Mouse (Mus musculus) heart, embryonic 15.5 days (tissue): ENCODE measurements around the gene Efna2. TPM values are rescaled to one million over a fixed set of nuclear protein-coding genes. Genes with fewer than 3 reads are reported as not detected.
A peak's percentile ranks its signal among the peaks of the same experiment; 100 is the strongest.

Experiments used
- ATAC-seq: fragments of 200-750 bp; cut with Nextera tagmentation; replicated peaks from 2 replicates; pipeline ENCODE4 v1.8.0; 2017; ENCODE audit warnings: low read depth, moderate TSS enrichment; ENCODE audit not compliant: insufficient number of reproducible peaks, insufficient read depth, low FRiP score
- H3K27ac ChIP-seq: fragments of 300-500 bp; sonication (generic); 2 replicates; pipeline ENCODE4 v1.5.1; 2015; ENCODE audit warnings: mild to moderate bottlenecking, inconsistent platforms
- H3K27me3 ChIP-seq: fragments of 300-500 bp; sonication (generic); 2 replicates; pipeline ENCODE4 v1.6.1; 2015; ENCODE audit warnings: inconsistent platforms
- H3K36me3 ChIP-seq: fragments of 300-500 bp; sonication (generic); 2 replicates; pipeline ENCODE4 v1.6.1; 2015; ENCODE audit warnings: mild to moderate bottlenecking, inconsistent platforms
- H3K4me1 ChIP-seq: fragments of 300-500 bp; sonication (generic); replicated peaks from 2 replicates; pipeline ENCODE4 v1.6.1; 2015; ENCODE audit warnings: inconsistent platforms
- H3K4me2 ChIP-seq: fragments of 300-500 bp; sonication (generic); 2 replicates; pipeline ENCODE4 v1.6.1; 2015; ENCODE audit warnings: inconsistent platforms, mild to moderate bottlenecking, moderate library complexity
- H3K4me3 ChIP-seq: fragments of 300-500 bp; sonication (generic); 2 replicates; pipeline ENCODE4 v1.5.1; 2015; ENCODE audit warnings: mild to moderate bottlenecking, inconsistent platforms
- H3K9ac ChIP-seq: fragments of 300-500 bp; sonication (generic); 2 replicates; pipeline ENCODE4 v1.6.1; 2015; ENCODE audit warnings: mild to moderate bottlenecking, inconsistent platforms
- H3K9me3 ChIP-seq: fragments of 300-500 bp; sonication (generic); replicated peaks from 2 replicates; pipeline ENCODE4 v1.6.1; 2016; ENCODE audit warnings: inconsistent platforms
- WGBS: fragments of 180-500 bp; shearing (Covaris S2); methylation state at CpG from one replicate; pipeline ENCODE4 v1.1.7; 2015; ENCODE audit warnings: mixed read lengths; 5-methylcytosine and 5-hydroxymethylcytosine counted together
- polyA plus RNA-seq: library from polyadenylated mRNA; unstranded; fragments of >200 nt; fragmentation: Nextera tagmentation; extraction: Ambion mirVana; gene quantifications from 2 replicates; pipeline ENCODE4 v1.2.1, GENCODE M21; 2015

Gene Efna2
- polyA plus RNA-seq = 8.6 and 9.7 TPM in 2 replicates

DNA sequence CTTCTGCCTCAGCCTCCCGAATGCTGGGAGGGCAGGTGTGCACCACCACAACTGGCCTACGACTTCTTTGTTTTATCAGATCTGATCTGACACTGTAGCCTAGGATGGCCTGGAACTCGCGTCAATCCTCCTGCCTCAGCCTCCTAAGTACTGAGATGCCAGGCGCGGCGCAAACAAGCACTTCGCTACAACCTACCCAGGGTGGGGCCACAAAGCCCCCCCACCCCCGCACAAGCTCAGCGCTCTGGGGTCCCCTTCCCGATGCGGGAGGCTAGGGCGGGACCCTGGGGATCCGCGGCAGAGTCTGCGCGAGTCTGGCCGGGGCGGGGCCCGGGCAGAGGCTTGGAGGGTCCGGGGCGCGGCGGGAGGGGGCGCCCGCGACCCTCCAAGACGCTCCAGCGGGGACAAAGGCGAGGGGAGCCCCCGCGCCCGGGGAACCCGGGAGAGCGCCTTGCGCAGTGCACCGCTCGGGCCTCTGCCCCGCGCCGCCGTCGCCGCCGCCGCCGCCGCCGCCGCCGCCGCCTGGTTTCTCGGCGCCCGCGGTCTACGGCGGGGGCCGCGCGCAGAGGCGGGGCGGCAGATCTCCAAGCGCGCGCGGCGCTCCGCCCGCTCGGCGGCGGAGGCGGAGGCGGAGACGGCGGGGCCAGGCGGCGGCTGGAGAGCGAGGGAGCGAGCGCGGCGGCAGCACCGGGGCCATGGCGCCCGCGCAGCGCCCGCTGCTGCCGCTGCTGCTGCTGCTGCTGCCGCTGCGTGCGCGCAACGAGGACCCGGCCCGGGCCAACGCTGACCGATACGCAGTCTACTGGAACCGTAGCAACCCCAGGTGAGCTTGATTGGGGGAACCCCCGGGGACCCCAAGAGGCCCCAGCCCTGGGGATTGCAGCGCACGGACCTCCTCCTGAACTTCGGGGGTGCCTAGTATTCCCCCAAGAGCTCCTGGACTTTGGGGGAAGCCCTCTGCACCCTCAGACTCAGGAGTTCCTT, at the start of gene Efna2:
Gene Efna2, plus strand, starts transcription at position 415 of the 984 bp plus-strand sequence.
- Histone ChIP-seq H3K4me3 (peak within 1 kb of the TSS; percentile 76), H3K27ac (peak within 1 kb of the TSS; percentile 51), H3K4me1 (peaks cover 33% of the 10 kb centered on the region), H3K4me2 (peak within 1 kb of the TSS; percentile 89), H3K9ac (peak within 1 kb of the TSS; percentile 85), H3K27me3 (no peaks in the 10 kb centered on the region), H3K36me3 (no peaks in the 10 kb centered on the region), H3K9me3 (no peaks in the 10 kb centered on the region)
- peak; percentile 49 for ATAC-seq
- 2% methylated on average over 92 of the region's 106 CpGs for WGBS

DNA sequence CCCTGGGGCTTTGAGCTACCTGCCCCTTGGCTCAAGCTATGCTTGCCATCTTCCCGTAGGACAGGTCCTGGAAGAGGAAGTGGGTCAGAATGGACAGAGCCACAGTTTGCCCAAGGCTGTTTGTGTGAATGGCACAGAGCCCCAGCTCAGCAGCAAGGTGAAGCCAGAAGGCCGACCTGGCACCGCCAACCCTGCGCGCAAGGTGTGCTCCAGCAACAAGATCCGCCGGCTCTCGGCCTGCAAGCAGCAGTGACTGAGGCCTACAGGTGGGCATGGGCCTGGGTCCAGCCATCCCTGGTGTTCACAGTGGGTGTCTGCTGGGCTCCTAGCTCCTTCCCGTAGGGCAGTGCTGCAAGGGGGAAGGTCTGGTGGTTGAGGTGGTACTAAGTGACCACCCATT, 49.4 kb upstream of the Efna2 start:
- ATAC-seq = no peak
- no peaks in the 10 kb centered on the region for H3K9me3 ChIP-seq
- no peak overlapping the region for H3K4me2 ChIP-seq
- 93% methylated on average over 9 of the region's 9 CpGs for WGBS
- peaks cover 32% of the 10 kb centered on the region for H3K4me1 ChIP-seq
- peaks cover 64% of the 10 kb centered on the region for H3K36me3 ChIP-seq
- no peak overlapping the region for H3K27ac ChIP-seq
- no peaks in the 10 kb centered on the region for H3K27me3 ChIP-seq
- H3K9ac ChIP-seq = no peak overlapping the region
- H3K4me3 ChIP-seq = no peak overlapping the region

DNA sequence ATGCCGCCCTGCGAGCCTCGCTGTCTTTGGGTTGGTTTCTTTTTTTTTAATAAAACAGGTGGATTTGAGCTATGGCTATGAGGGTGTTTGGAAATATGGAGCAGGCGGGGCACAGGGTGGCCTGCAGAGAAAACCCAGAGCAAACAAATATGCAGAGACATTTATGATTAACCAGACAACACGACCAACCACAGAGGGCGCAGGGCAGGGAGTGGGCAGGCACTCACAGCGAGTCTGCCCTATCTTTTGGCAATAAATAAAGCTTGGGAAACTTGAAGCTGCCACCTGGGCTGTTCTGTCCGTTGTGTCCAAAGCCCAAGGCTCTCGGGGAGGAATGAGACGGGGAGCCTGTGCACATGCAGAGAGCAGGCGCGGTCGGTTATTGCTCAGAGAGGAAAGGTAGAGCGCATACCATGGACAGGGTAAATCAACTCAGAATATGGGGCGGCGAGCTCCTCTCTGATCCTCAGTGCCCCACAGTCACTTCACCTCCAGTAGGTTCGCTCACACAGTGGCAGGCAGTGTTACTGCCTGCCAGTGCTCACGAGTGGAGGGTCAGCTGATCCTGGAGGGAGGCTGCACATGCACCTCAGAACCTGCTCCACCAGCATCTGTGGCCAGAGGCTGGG, 48.8 kb upstream of the Efna2 start:
- ATAC-seq = no peak
- Histone ChIP-seq H3K9me3 (no peaks in the 10 kb centered on the region), H3K27ac (no peak overlapping the region), H3K4me3 (no peak overlapping the region), H3K27me3 (no peaks in the 10 kb centered on the region), H3K36me3 (peaks cover 62% of the 10 kb centered on the region), H3K4me1 (peaks cover 32% of the 10 kb centered on the region), H3K4me2 (no peak overlapping the region), H3K9ac (no peak overlapping the region)
- WGBS = 81% methylated on average over 18 of the region's 18 CpGs

DNA sequence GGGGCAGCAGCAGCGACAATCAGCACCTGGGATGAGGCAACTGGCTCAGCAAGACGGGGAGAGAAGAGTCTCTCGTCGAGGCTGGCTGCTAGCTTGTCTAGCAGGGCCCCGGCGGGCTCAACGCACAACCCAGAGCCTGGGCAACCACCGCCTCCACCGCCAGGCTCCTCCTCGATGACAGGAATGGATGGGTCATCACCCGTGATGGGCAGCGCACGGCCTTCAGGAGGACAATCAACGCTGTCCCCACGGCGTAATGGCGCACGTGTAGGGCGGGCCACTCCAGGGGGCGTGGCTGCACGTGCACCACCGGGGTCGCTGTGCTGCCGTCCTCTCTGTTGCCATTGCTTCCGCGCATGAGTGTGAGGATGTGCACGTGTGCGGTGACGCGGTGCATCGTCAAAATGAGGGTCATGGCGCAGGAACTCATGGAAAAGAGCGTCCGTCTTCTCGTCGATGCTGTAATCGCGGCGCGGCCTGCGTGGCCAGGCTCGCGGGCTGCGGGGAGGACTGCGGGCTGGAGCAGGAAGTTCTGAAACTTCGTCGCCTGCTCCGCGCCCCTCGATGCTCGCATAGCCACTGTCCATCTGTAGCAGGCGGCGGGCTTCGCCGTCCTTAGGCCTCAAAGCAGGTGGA, 47.8 kb upstream of the Efna2 start:
- Histone ChIP-seq H3K4me3 (no peak overlapping the region), H3K4me2 (peak overlapping the region; percentile 8), H3K9ac (no peak overlapping the region), H3K36me3 (peaks cover 53% of the 10 kb centered on the region), H3K9me3 (no peaks in the 10 kb centered on the region), H3K27ac (no peak overlapping the region), H3K27me3 (0 out of 2 replicates have a peak, but pooled peaks cover 3% of the 10 kb centered on the region), H3K4me1 (peaks cover 35% of the 10 kb centered on the region)
- 31% methylated on average over 55 of the region's 55 CpGs for WGBS
- no peak for ATAC-seq

DNA sequence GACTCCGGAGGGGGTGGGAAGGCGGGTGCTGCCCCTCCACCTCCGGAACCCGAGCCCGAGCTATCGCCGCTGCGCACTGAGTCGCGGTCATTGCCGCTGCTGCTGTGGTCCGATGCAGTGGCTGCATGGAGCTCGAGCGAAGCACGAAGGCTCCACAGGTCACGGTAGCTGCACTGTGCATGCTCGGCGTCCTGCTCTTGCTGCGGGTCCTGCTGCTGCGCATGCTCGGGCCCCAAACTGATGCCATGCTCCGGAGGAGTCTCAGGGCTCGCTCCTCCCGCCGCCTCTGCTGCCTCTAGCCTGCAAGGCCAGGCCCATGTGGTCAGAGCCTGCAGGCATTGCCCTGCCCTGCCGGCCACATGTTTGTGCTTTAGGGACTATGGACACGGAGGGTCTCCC, 47.3 kb upstream of the Efna2 start:
- H3K9me3 ChIP-seq = no peaks in the 10 kb centered on the region
- H3K9ac ChIP-seq = no peak overlapping the region
- H3K27me3 ChIP-seq = peaks cover 8% of the 10 kb centered on the region
- no peak overlapping the region for H3K4me3 ChIP-seq
- no peak for ATAC-seq
- 65% methylated on average over 27 of the region's 27 CpGs for WGBS
- peak overlapping the region; percentile 8; the same call in 1 of the 2 replicates for H3K4me2 ChIP-seq
- peaks cover 40% of the 10 kb centered on the region for H3K4me1 ChIP-seq
- peaks cover 47% of the 10 kb centered on the region for H3K36me3 ChIP-seq
- no peak overlapping the region for H3K27ac ChIP-seq

DNA sequence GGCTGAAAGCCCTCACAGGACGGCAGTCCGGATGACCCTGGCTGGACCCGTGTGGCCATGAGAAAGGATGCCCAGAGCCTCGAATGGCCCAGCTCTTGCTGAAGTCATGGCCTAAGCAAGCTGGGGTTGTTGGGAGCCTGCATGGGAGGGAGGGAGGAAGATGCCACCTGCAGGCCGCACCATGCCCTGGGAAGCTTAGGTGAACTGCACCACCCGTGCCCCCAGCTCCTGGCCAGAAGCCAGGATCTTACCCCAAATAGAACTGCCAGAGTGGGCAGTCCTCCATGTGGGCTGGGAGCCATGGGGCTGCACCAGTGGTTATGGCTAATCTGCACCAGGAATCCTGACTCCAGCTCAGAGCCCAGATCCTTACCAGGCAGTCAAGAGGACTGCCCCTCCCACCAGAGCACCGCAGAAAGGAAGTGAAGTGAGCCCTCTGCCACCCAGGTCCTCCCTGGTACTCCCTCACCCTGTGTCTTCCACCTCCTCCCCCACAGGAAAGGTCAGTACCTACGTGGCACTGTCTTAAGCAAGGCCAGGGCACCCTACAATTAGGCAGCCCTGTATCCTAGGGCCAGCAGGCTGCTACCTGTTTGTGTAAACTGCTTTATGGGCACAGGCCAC, 45.9 kb upstream of the Efna2 start:
- peaks cover 33% of the 10 kb centered on the region for H3K36me3 ChIP-seq
- peak overlapping the region; percentile 69 for H3K27ac ChIP-seq
- no peak overlapping the region for H3K4me2 ChIP-seq
- no peak overlapping the region for H3K9ac ChIP-seq
- no peak overlapping the region for H3K4me3 ChIP-seq
- WGBS = 56% methylated on average over 8 of the region's 8 CpGs
- peaks cover 54% of the 10 kb centered on the region for H3K4me1 ChIP-seq
- peak; percentile 54 for ATAC-seq
- peaks cover 18% of the 10 kb centered on the region for H3K27me3 ChIP-seq
- H3K9me3 ChIP-seq = no peaks in the 10 kb centered on the region

DNA sequence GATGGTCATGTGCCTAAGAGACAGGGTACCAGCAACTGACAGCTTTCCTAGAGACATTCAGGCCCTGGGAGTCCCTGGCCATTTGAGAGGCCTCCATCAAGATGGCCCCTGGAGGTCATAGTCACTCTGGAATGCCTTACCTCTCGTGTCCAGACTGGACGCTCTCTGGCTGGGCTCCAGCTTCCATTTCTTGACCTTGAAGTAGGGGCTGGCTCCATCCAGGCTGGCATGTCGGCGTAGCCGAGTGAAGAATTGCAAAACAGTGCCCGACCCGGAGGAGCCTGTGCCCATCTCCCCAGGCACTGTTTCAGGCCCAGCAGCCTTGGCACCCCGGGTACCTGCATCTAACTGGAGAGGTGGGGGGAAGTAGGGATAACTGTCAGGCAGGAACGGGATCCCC, 44.9 kb upstream of the Efna2 start:
- Histone ChIP-seq H3K27me3 (peaks cover 22% of the 10 kb centered on the region), H3K9ac (no peak overlapping the region), H3K4me3 (no peak overlapping the region), H3K27ac (no peak overlapping the region), H3K36me3 (peaks cover 23% of the 10 kb centered on the region), H3K4me2 (no peak overlapping the region), H3K9me3 (no peaks in the 10 kb centered on the region), H3K4me1 (peaks cover 65% of the 10 kb centered on the region)
- ATAC-seq = no peak
- 77% methylated on average over 9 of the region's 9 CpGs for WGBS

DNA sequence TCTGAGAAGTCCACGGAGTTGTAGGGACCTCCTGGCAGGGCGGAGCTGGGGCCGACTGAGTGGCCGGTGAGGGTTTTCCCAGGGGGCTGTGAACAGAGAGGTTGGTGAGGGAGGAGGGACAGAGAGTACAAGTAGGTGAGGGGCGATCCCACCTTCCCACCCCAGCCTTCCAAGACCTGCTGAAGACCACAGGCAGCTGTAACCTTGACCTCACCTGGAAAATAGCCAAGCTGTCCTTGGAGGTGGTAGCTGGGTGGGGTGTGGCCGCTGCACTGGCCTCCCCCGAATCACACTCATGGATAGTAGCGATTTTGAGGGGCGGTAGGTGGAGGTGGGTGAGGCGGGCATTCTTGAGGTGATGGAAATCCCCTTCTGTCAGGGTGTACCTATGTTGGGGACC, 44.1 kb upstream of the Efna2 start:
- Histone ChIP-seq H3K9ac (no peak overlapping the region), H3K4me2 (no peak overlapping the region), H3K9me3 (no peaks in the 10 kb centered on the region), H3K27me3 (peaks cover 22% of the 10 kb centered on the region), H3K27ac (no peak overlapping the region), H3K4me3 (no peak overlapping the region), H3K4me1 (peaks cover 69% of the 10 kb centered on the region), H3K36me3 (peaks cover 15% of the 10 kb centered on the region)
- ATAC-seq = no peak
- 85% methylated on average over 10 of the region's 10 CpGs for WGBS

DNA sequence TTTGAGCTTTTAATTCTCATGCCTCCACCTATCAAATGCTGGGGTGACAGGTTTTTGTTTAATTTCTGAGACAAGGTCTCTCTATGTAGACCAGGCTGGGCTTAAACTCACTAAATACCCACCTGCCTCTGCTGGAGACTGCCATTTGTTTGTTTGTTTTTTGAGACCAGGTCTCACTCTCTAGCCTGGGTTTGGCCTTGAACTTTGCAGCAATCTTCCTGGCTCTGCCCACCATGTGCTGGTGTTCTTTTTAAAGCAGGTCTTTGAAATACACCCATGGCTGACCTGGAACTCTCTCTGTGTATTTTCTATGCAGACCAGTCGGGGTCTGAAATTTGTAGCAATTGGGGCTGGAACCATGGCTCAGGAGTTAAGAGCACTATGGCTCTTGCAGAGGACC, 43.6 kb upstream of the Efna2 start:
- Histone ChIP-seq H3K27ac (no peak overlapping the region), H3K4me2 (no peak overlapping the region), H3K4me3 (no peak overlapping the region), H3K9me3 (no peaks in the 10 kb centered on the region), H3K9ac (no peak overlapping the region), H3K4me1 (peaks cover 69% of the 10 kb centered on the region), H3K36me3 (peaks cover 10% of the 10 kb centered on the region), H3K27me3 (peaks cover 22% of the 10 kb centered on the region)
- WGBS = 100% methylated on average over 1 of the region's 1 CpGs
- ATAC-seq = no peak

DNA sequence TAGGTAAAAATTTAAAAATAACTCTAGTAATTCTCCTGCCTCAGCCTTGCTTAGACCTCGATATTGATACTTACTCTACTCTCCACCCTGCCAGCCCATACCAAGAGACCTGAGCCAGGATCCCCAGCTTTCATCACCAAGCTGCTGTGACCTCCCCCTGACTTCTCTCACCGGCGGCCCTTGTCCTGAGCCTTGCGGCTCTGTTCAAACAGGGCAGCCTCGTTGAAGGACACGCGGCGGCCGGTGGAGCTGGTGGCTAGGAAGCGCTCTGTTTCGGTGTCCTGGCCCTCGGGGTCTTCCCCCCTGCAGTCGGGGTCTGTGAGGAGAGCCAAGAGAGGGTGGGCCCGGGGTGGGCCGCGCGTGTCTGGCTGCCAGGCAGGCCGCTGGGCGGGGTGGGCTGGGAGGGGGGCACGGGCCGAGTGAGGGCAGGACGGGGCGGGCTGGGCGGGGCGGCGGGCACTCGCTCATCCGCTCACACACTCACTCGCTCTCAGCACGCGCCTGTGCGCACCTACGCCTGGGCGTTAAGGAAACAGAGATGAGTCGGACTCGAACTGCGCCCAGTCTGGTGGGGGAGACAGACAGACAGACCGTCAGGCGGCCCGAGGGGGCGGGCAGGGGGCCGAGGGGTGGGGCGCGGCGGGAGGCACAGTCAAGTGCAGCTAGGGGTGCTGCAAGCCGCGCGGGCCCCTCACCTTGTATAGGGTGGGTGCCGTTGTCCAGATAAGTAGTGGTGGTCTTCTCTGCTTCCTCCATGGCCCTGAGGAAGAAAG, 42.9 kb upstream of the Efna2 start:
- WGBS = 15% methylated on average over 46 of the region's 49 CpGs

More for the DNA sequence above, 42.9 kb upstream of the Efna2 start:
- Histone ChIP-seq H3K9ac (0 out of 2 replicates have a peak overlapping the region, but pooled peaks have one; percentile 15), H3K27me3 (peaks cover 22% of the 10 kb centered on the region), H3K9me3 (no peaks in the 10 kb centered on the region), H3K36me3 (peaks cover 3% of the 10 kb centered on the region; the same call in 1 of the 2 replicates), H3K27ac (no peak overlapping the region), H3K4me3 (peak overlapping the region; percentile 66), H3K4me1 (peaks cover 68% of the 10 kb centered on the region), H3K4me2 (peak overlapping the region; percentile 99)
- ATAC-seq = no peak
